In genomic region chr3:53655343-53655742, GRCm38 (mm10) we compare ENCODE assay signal across 11 mouse cellular contexts. TPM values are rescaled to one million over a fixed set of nuclear protein-coding genes. Genes with fewer than 3 reads are reported as not detected.
DNase-seq lines count a peak whose midpoint lies in the region; ATAC-seq and TF ChIP-seq lines count a peak whose summit lies in the region.
"Had no signal": no experiment of that assay in that cellular context is flagged by ENCODE, and none has a peak within 500 bp of the region (broad histone marks: within the 10 kb centered on the region; RNA-seq: fewer than 3 reads in every experiment).

No protein-coding gene starts in this region.

- intact Hi-C loops in heart, postnatal 25 days (cut with DNase I) = loop anchor here (5.0 kb wide), 1 partner anchor 128 kb away; no protein-coding TSS in a partner anchor

- H3K4me1 ChIP-seq in heart, embryonic 11.5 days (ENCODE audit: control insufficient read depth, insufficient read depth, low read length) = peaks cover 6% of the 10 kb centered on the region; the same call in 1 of the 2 replicates
- peaks cover 15% of the 10 kb centered on the region for H3K4me1 ChIP-seq in lung, embryonic 16.5 days (replicated peaks; ENCODE audit: control insufficient read depth, insufficient read depth, low read length)
- no peaks in the 10 kb centered on the region for H3K4me1 ChIP-seq in forebrain, postnatal 0 days (ENCODE audit: insufficient read depth)
- peaks cover 30% of the 10 kb centered on the region for H3K4me1 ChIP-seq in neural tube, embryonic 15.5 days

- H3K4me2 ChIP-seq in heart, embryonic 11.5 days = peak overlapping the region; percentile 99; the same call in 1 of the 2 replicates
- peak overlapping the region; percentile 89 for H3K4me2 ChIP-seq in lung, embryonic 16.5 days (ENCODE audit: low read depth, low read length)
- peak overlapping the region; percentile 100 for H3K4me2 ChIP-seq in forebrain, postnatal 0 days (ENCODE audit: low read depth)
- H3K4me2 ChIP-seq in neural tube, embryonic 15.5 days = peak overlapping the region; percentile 96

- DNase-seq in heart, postnatal 25 days (ENCODE audit: low spot score) = no peak
- no peak for DNase-seq in lung, adult 18-20 months
- no peak for DNase-seq in forebrain, postnatal 0 days
- no peak for DNase-seq in yolk sac, embryonic 10.5 days (ENCODE audit: low spot score)
- DNase-seq in thymus, postnatal 36 days = no peak
- DNase-seq: lung, postnatal 14 days had no signal

- peak overlapping the region; percentile 60; the same call in 1 of the 2 replicates for H3K4me3 ChIP-seq in heart, embryonic 11.5 days (ENCODE audit: low read depth, low read length)
- H3K4me3 ChIP-seq in lung, embryonic 16.5 days (ENCODE audit: low read length) = peak overlapping the region; percentile 66; the same call in 1 of the 2 replicates
- no peak overlapping the region for H3K4me3 ChIP-seq in forebrain, postnatal 0 days (ENCODE audit: low read depth, low read length)
- no peak overlapping the region for H3K4me3 ChIP-seq in neural tube, embryonic 15.5 days (replicated peaks)

- no peak for TF ChIP-seq CTCF in forebrain, postnatal 0 days (IDR thresholded peaks at IDR 0.05; ENCODE audit: low read depth)

- H3K9me3 ChIP-seq in heart, embryonic 11.5 days (replicated peaks; ENCODE audit: control insufficient read depth, low read length) = 0 out of 2 replicates have a peak, but pooled peaks cover 3% of the 10 kb centered on the region
- H3K9me3 ChIP-seq in lung, embryonic 16.5 days (ENCODE audit: control insufficient read depth, low read length) = peaks cover 26% of the 10 kb centered on the region
- peaks cover 5% of the 10 kb centered on the region; the same call in 1 of the 2 replicates for H3K9me3 ChIP-seq in forebrain, postnatal 0 days (ENCODE audit: low read length)
- H3K9me3 ChIP-seq in neural tube, embryonic 15.5 days (replicated peaks) = 0 out of 2 replicates have a peak, but pooled peaks cover 10% of the 10 kb centered on the region

- ATAC-seq in heart, embryonic 11.5 days (replicated peaks; ENCODE audit: insufficient number of reproducible peaks, low FRiP score, low TSS enrichment) = no peak
- ATAC-seq in lung, embryonic 16.5 days (ENCODE audit: low read depth) = no peak
- ATAC-seq in forebrain, postnatal 0 days = no peak
- ATAC-seq in neural tube, embryonic 15.5 days (ENCODE audit: low FRiP score) = no peak

- no peak overlapping the region for H3K9ac ChIP-seq in heart, embryonic 11.5 days (ENCODE audit: low read depth, low read length)
- no peak overlapping the region; the same call in 1 of the 2 replicates for H3K9ac ChIP-seq in lung, embryonic 16.5 days (ENCODE audit: low read length)
- no peak overlapping the region for H3K9ac ChIP-seq in forebrain, postnatal 0 days
- no peak overlapping the region for H3K9ac ChIP-seq in neural tube, embryonic 15.5 days (replicated peaks)

- H3K36me3 ChIP-seq in heart, embryonic 11.5 days (ENCODE audit: control insufficient read depth, insufficient read depth, low read length) = no peaks in the 10 kb centered on the region; the same call in 1 of the 2 replicates
- peaks cover 30% of the 10 kb centered on the region for H3K36me3 ChIP-seq in lung, embryonic 16.5 days (ENCODE audit: control insufficient read depth, insufficient read depth, low read length)
- no peaks in the 10 kb centered on the region for H3K36me3 ChIP-seq in forebrain, postnatal 0 days (ENCODE audit: insufficient read depth)
- no peaks in the 10 kb centered on the region; the same call in 1 of the 2 replicates for H3K36me3 ChIP-seq in neural tube, embryonic 15.5 days

- peaks cover 13% of the 10 kb centered on the region; the same call in 1 of the 2 replicates for H3K27me3 ChIP-seq in heart, embryonic 11.5 days (ENCODE audit: control insufficient read depth, insufficient read depth, low read length)
- peaks cover 22% of the 10 kb centered on the region for H3K27me3 ChIP-seq in lung, embryonic 16.5 days (ENCODE audit: control insufficient read depth, insufficient read depth, low read depth, low read length)
- 0 out of 2 replicates have a peak, but pooled peaks cover 11% of the 10 kb centered on the region for H3K27me3 ChIP-seq in forebrain, postnatal 0 days (ENCODE audit: insufficient read depth, low read length)
- peaks cover 29% of the 10 kb centered on the region for H3K27me3 ChIP-seq in neural tube, embryonic 15.5 days (replicated peaks)
- H3K27me3 ChIP-seq: CH12.LX had no signal

- H3K27ac ChIP-seq in heart, embryonic 11.5 days (ENCODE audit: low read depth, low read length) = no peak overlapping the region
- no peak overlapping the region for H3K27ac ChIP-seq in lung, embryonic 16.5 days (ENCODE audit: low read length)
- H3K27ac ChIP-seq in forebrain, postnatal 0 days (ENCODE audit: low read depth, low read length) = no peak overlapping the region
- no peak overlapping the region for H3K27ac ChIP-seq in neural tube, embryonic 15.5 days (replicated peaks)
- H3K27ac ChIP-seq: layer of hippocampus, adult 2 months had no signal

- WGBS in heart, embryonic 11.5 days (ENCODE audit: insufficient replicate concordance) = 70% methylated on average over 13 of the region's 13 CpGs
- 82% methylated on average over 13 of the region's 13 CpGs for WGBS in lung, embryonic 16.5 days
- 87% methylated on average over 13 of the region's 13 CpGs for WGBS in forebrain, postnatal 0 days
- 88% methylated on average over 13 of the region's 13 CpGs for WGBS in neural tube, embryonic 15.5 days

RNA-seq across cellular contexts. Expression of gene Frem2, which starts 1.8 kb away (rescaled TPM):
- 4.8 TPM in 2 replicates for polyA plus RNA-seq in heart, embryonic 11.5 days (2014; fragmentation: Nextera tagmentation; extraction: Ambion mirVana)
- total RNA-seq in heart, postnatal 25 days (2021) = 10 to 100 TPM in 1 of 2 experiments, 1 to 10 TPM in 1; 9.2 to 12.2 TPM
- 10.2 and 10.7 TPM in 2 replicates for polyA plus RNA-seq in lung, embryonic 16.5 days (2015; fragmentation: Nextera tagmentation; extraction: Ambion mirVana)
- 7.8 and 7.9 TPM in 2 replicates for total RNA-seq in forebrain, postnatal 0 days (2014; rRNA removed)
- 1.1 and 1.5 TPM in 2 replicates for polyA plus RNA-seq in forebrain, postnatal 0 days (2015; fragmentation: Nextera tagmentation; extraction: Ambion mirVana)
- polyA plus RNA-seq in neural tube, embryonic 15.5 days (2015; fragmentation: Nextera tagmentation; extraction: Ambion mirVana) = 1.2 and 2.7 TPM in 2 replicates

Comparison
In these comparisons a context has a peak if more than half of its experiments do, and no peak if none do; other contexts are left out.
1. H3K4me3 ChIP-seq: peak in heart, embryonic 11.5 days (single experiment) and lung, embryonic 16.5 days (single experiment); none in forebrain, postnatal 0 days (single experiment) and neural tube, embryonic 15.5 days (single experiment).
2. Peak in every context shown above with its lines, with median percentiles within 50 percentile points of each other: H3K4me2 ChIP-seq.